Mouse (Mus musculus): Measurements from ENCODE around the gene Kremen2. TPM values are rescaled to one million over a fixed set of nuclear protein-coding genes. Genes with fewer than 3 reads are reported as not detected.

Gene Kremen2
- polyA plus RNA-seq, 1 experiment, result 0.96 TPM

DNA sequence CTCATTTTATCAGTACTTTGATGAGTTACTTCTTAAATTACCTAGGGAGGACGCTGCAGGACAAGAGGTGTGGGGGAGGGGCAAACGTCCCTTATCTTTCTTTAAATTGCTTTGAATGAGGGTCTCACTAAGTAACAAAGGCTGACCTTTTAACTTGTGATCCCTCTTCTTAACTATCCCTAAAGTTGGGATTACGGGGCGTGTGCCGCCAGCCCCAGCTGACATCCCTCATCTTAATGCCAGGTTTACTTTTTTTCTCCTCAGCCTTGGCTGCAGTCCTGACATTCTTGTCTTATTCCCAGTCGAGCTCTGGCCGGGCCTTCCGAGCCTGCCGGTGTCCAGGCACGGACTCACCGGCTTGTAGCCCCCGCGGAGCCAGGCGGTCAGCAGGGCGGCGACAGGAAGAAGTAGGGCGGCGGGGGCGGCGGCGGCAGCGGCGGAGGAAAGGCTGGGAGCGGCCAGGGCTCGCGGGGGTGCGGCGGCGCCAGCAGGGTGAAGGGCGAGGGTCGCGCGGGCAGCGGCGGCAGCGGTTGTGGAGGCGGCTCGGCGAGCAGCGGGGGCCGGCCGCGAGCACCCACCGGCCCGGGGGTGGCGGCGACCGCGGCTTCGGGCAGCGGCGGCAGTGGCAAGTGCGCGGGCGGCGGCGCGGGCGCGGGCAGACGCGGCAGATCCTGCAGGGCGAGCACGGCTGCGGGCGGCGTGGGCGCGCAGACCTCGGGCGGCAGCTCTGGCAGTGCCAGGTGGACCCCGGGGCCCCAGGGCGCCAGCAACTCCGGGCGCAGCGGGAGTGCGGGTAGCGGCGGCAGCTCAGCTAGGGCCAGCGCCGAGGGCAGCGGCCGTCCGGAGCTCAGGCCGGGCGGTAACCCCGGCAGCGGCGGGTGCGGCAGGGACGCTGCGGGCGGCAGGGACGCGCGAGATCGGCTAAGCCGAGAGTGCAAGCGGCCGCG is 46.2 kb downstream of the Kremen2 start:
- Histone ChIP-seq H3K27ac (ENCODE audit: insufficient read depth, low read length) (peak overlapping the region; percentile 55), H3K4me3 (ENCODE audit: insufficient read depth, low read length) (peak overlapping the region; percentile 14), H3K4me1 (ENCODE audit: control insufficient read depth, insufficient read depth, low read length) (no peaks in the 10 kb centered on the region)
- TF ChIP-seq POLR2A (IDR thresholded peaks at IDR 0.05; ENCODE audit: extremely low read depth, insufficient read depth, low read length), result no peak
- no peak for TF ChIP-seq CTCF (IDR thresholded peaks at IDR 0.05; ENCODE audit: extremely low read depth, insufficient read depth, low read length)

DNA sequence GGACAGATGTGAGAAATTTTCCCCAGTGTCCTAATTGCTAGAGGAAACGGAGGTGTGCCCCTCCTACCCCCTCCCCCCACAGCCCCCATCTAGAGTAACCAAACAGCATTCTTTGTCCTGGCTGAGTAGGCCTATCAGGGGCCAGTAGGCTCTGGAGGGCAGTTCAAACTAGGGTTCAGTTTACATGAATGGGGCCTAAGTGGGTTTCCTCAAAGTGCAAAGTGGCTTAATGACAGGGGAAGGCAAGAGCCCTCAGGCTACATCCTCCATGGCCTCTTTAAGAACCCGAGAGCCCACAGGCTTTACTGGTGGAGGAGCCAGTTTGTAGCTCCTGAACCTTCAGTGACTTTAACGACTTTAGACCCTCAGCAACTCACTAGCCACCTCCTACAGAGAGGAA is 49.8 kb downstream of the Kremen2 start:
- Histone ChIP-seq H3K4me1 (ENCODE audit: control insufficient read depth, insufficient read depth, low read length) (no peaks in the 10 kb centered on the region), H3K27ac (ENCODE audit: insufficient read depth, low read length) (no peak overlapping the region), H3K4me3 (ENCODE audit: insufficient read depth, low read length) (no peak overlapping the region)
- TF ChIP-seq POLR2A (IDR thresholded peaks at IDR 0.05; ENCODE audit: extremely low read depth, insufficient read depth, low read length) (no peak), CTCF (IDR thresholded peaks at IDR 0.05; ENCODE audit: extremely low read depth, insufficient read depth, low read length) (no peak)

DNA sequence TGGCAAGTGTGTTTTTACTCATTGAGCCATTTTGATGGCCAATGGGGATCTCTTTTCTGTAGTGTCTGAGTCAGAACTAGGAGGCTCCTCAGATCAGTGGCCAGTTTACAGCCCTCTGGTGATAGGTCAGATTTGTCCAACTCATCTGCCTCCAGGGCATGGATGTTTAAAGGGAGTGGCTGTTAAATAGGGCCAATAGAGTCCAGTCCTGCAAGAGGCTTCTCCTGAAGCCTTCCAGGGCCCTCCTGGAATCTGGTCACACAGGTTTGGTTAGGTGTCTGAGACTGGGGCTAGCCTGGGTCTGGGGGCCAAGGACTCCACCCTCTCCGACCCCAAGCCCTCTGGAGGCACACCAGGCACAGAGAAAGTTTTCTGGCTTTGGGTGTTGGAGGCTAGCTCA is 51.1 kb downstream of the Kremen2 start:
- H3K4me1 ChIP-seq (ENCODE audit: control insufficient read depth, insufficient read depth, low read length), result no peaks in the 10 kb centered on the region
- TF ChIP-seq POLR2A (IDR thresholded peaks at IDR 0.05; ENCODE audit: extremely low read depth, insufficient read depth, low read length) (no peak), CTCF (IDR thresholded peaks at IDR 0.05; ENCODE audit: extremely low read depth, insufficient read depth, low read length) (no peak)
- no peak overlapping the region for H3K4me3 ChIP-seq (ENCODE audit: insufficient read depth, low read length)
- H3K27ac ChIP-seq (ENCODE audit: insufficient read depth, low read length), result no peak overlapping the region

Other genes starting within 250 kb of the Kremen2 start
- gene Zfp213, start 181.6 kb downstream of the Kremen2 start, polyA plus RNA-seq (2012; rRNA removed), result 7.9 and 8.7 TPM in 2 replicates
- 27.2 and 28.5 TPM in 2 replicates for gene Zfp13, start 146.3 kb downstream of the Kremen2 start, polyA plus RNA-seq (2012; rRNA removed)
- gene Zscan10, start 145.0 kb downstream of the Kremen2 start, polyA plus RNA-seq (2012; rRNA removed), result 0.13 TPM in 1 of 2 replicates, not detected in the other
- 0.23 and 0.28 TPM in 2 replicates for gene Mmp25, start 100.6 kb downstream of the Kremen2 start, polyA plus RNA-seq (2012; rRNA removed)
- gene Bicdl2, start 85.3 kb downstream of the Kremen2 start, polyA plus RNA-seq (2012; rRNA removed), result 0.10 TPM in 1 of 2 replicates, not detected in the other
- gene Hcfc1r1, start 72.2 kb downstream of the Kremen2 start, polyA plus RNA-seq (2012; rRNA removed), result 137 and 139 TPM in 2 replicates
- gene Thoc6, start 72.0 kb downstream of the Kremen2 start, polyA plus RNA-seq (2012; rRNA removed), result 8.5 and 8.8 TPM in 2 replicates
- 2.7 and 4.2 TPM in 2 replicates for gene Tnfrsf12a, start 68.4 kb downstream of the Kremen2 start, polyA plus RNA-seq (2012; rRNA removed)
- 0.09 TPM in 1 of 2 replicates, not detected in the other for gene Cldn6, start 66.6 kb downstream of the Kremen2 start, polyA plus RNA-seq (2012; rRNA removed)
- 0.13 and 0.21 TPM in 2 replicates for gene Cldn9, start 61.8 kb downstream of the Kremen2 start, polyA plus RNA-seq (2012; rRNA removed)
- gene 1520401A03Rik, start 23.1 kb downstream of the Kremen2 start, polyA plus RNA-seq (2012; rRNA removed), result 0.21 TPM in 2 replicates
- gene Pkmyt1, start 19.5 kb downstream of the Kremen2 start, polyA plus RNA-seq (2012; rRNA removed), result 10.3 and 10.6 TPM in 2 replicates
- 61.8 and 65.7 TPM in 2 replicates for gene Paqr4, start 5.0 kb downstream of the Kremen2 start, polyA plus RNA-seq (2012; rRNA removed)
- 257 and 259 TPM in 2 replicates for gene Flywch1, start 25.8 kb upstream of the Kremen2 start, polyA plus RNA-seq (2012; rRNA removed)
- gene Flywch2, start 40.2 kb upstream of the Kremen2 start, polyA plus RNA-seq (2012; rRNA removed), result 27.2 and 28.8 TPM in 2 replicates
- gene Srrm2, start 44.7 kb upstream of the Kremen2 start, polyA plus RNA-seq (2012; rRNA removed), result 640 and 696 TPM in 2 replicates
- gene Elob, start 83.3 kb upstream of the Kremen2 start, polyA plus RNA-seq (2012; rRNA removed), result 547 and 628 TPM in 2 replicates
- not detected in 2 replicates for gene Prss33, start 90.2 kb upstream of the Kremen2 start, polyA plus RNA-seq (2012; rRNA removed)
- not detected in 2 replicates for gene Prss32, start 98.0 kb upstream of the Kremen2 start, polyA plus RNA-seq (2012; rRNA removed)
- 0.23 and 0.29 TPM in 2 replicates for gene Prss41, start 98.3 kb upstream of the Kremen2 start, polyA plus RNA-seq (2012; rRNA removed)
- not detected in 2 replicates for gene Prss21, start 122.2 kb upstream of the Kremen2 start, polyA plus RNA-seq (2012; rRNA removed)
- gene Dcpp1, start 135.0 kb upstream of the Kremen2 start, polyA plus RNA-seq (2012; rRNA removed), result not detected in 2 replicates
- gene Dcpp2, start 135.0 kb upstream of the Kremen2 start, polyA plus RNA-seq (2012; rRNA removed), result not detected in 2 replicates
- not detected in 2 replicates for gene Dcpp3, start 171.6 kb upstream of the Kremen2 start, polyA plus RNA-seq (2012; rRNA removed)
- not detected in 2 replicates for gene Sbp, start 195.8 kb upstream of the Kremen2 start, polyA plus RNA-seq (2012; rRNA removed)
- not detected in 2 replicates for gene Sbpl, start 209.4 kb upstream of the Kremen2 start, polyA plus RNA-seq (2012; rRNA removed)
- 0.46 and 0.47 TPM in 2 replicates for gene Prss30, start 234.7 kb upstream of the Kremen2 start, polyA plus RNA-seq (2012; rRNA removed)

All from cortical plate, adult 2 months (tissue).